Mouse (Mus musculus) liver, embryonic 16.5 days (tissue): ENCODE data around the gene Gm11559. TPM values are rescaled to one million over a fixed set of nuclear protein-coding genes. Genes with fewer than 3 reads are reported as not detected.
"Not testable (repeated sequence)": the region's sequence is repeated elsewhere in the genome, so short reads cannot be mapped to it uniquely, and the experiment has no call there.

ENCODE experiments used
- ATAC-seq: fragments of 200-750 bp; cut with Nextera tagmentation; 2 replicates; pipeline ENCODE4 v1.8.0; 2017; ENCODE audit warnings: low read depth, mild to moderate bottlenecking, moderate number of reproducible peaks, moderate library complexity
- H3K27ac ChIP-seq: fragments of 300-500 bp; sonication (generic); 2 replicates; pipeline ENCODE4 v1.5.1; 2014; ENCODE audit warnings: mild to moderate bottlenecking, low read length
- H3K27me3 ChIP-seq: fragments of 300-500 bp; sonication (generic); 2 replicates; pipeline ENCODE4 v1.6.1; 2014; ENCODE audit warnings: low read depth, low read length, mixed read lengths; ENCODE audit not compliant: control insufficient read depth, insufficient read depth
- H3K36me3 ChIP-seq: fragments of 300-500 bp; sonication (generic); 2 replicates; pipeline ENCODE4 v1.6.1; 2014; ENCODE audit warnings: mild to moderate bottlenecking; ENCODE audit not compliant: control insufficient read depth, insufficient read depth
- H3K4me1 ChIP-seq: fragments of 300-500 bp; sonication (generic); 2 replicates; pipeline ENCODE4 v1.6.1; 2014; ENCODE audit warnings: low read depth, low read length, mixed read lengths; ENCODE audit not compliant: control insufficient read depth
- H3K4me2 ChIP-seq: fragments of 300-500 bp; sonication (generic); 2 replicates; pipeline ENCODE4 v1.6.1; 2014; ENCODE audit warnings: low read depth, low read length, mixed read lengths
- H3K4me3 ChIP-seq: fragments of 300-500 bp; sonication (generic); 2 replicates; pipeline ENCODE4 v1.5.1; 2014; ENCODE audit warnings: low read depth, mild to moderate bottlenecking, low read length
- H3K9ac ChIP-seq: fragments of 300-500 bp; sonication (generic); 2 replicates; pipeline ENCODE4 v1.6.1; 2014; ENCODE audit warnings: low read depth, low read length
- H3K9me3 ChIP-seq: fragments of 300-500 bp; sonication (generic); replicated peaks from 2 replicates; pipeline ENCODE4 v1.6.1; 2016; ENCODE audit warnings: low read length; ENCODE audit not compliant: control insufficient read depth
- WGBS: fragments of 180-500 bp; shearing (Covaris S2); extraction: QIAGEN DNeasy Blood & Tissue Kit; methylation state at CpG from one replicate; pipeline ENCODE4 v1.1.7; 2014; ENCODE audit not compliant: insufficient replicate concordance; 5-methylcytosine and 5-hydroxymethylcytosine counted together
- polyA plus RNA-seq: library from polyadenylated mRNA; unstranded; fragments of >200 nt; fragmentation: Nextera tagmentation; extraction: Ambion mirVana; gene quantifications from 2 replicates; pipeline ENCODE4 v1.2.1, GENCODE M21; 2015

Gm11559 gene
- polyA plus RNA-seq, 1 experiment from 2014 or later = not detected

GRCm38 (mm10) chr11:99873089-99873488 is 8.8 kb downstream of the Gm11559 start, which contains the start of gene Krtap9-1:
Gene Krtap9-1, plus strand, starts transcription at chr11:99873389.
- H3K4me2 ChIP-seq, H3K27me3 ChIP-seq, H3K9me3 ChIP-seq, H3K4me1 ChIP-seq, H3K36me3 ChIP-seq, H3K9ac ChIP-seq, H3K4me3 ChIP-seq, ATAC-seq, H3K27ac ChIP-seq: not testable (repeated sequence)
- whole genome bisulfite sequencing = 49% methylated on average over 1 of the region's 1 CpGs

- not testable (repeated sequence) for H3K4me2 ChIP-seq, H3K4me1 ChIP-seq, ATAC-seq, H3K27ac ChIP-seq, H3K36me3 ChIP-seq, H3K27me3 ChIP-seq, H3K4me3 ChIP-seq, H3K9me3 ChIP-seq, H3K9ac ChIP-seq
- WGBS = 19% methylated on average over 1 of the region's 1 CpGs
These were observed 14.6 kb downstream of the Gm11559 start, which contains the start of gene Gm11567 for GRCm38 (mm10) chr11:99878887-99879286. Gene Gm11567, plus strand, starts transcription at chr11:99879187.

GRCm38 (mm10) chr11:99907620-99908019 is 43.3 kb downstream of the Gm11559 start, which contains the start of gene Krtap31-1:
Gene Krtap31-1, plus strand, starts transcription at chr11:99907920.
- H3K9ac ChIP-seq = no peak within 1 kb of the TSS
- no peak within 1 kb of the TSS for H3K27ac ChIP-seq
- no peak within 1 kb of the TSS for H3K4me3 ChIP-seq
- no peaks in the 10 kb centered on the region for H3K27me3 ChIP-seq
- no peaks in the 10 kb centered on the region for H3K4me1 ChIP-seq
- no peaks in the 10 kb centered on the region for H3K36me3 ChIP-seq
- ATAC-seq = no peak
- 45% methylated on average over 2 of the region's 2 CpGs for WGBS
- no peaks in the 10 kb centered on the region for H3K9me3 ChIP-seq
- H3K4me2 ChIP-seq = no peak within 1 kb of the TSS

- ATAC-seq = no peak
- H3K27ac ChIP-seq = no peak within 1 kb of the TSS
- WGBS = 65% methylated on average over 3 of the region's 3 CpGs
These were observed 50.2 kb downstream of the Gm11559 start, which contains the start of gene Gm11565 for GRCm38 (mm10) chr11:99914451-99914850. Gene Gm11565, plus strand, starts transcription at chr11:99914751.

More at GRCm38 (mm10) chr11:99914451-99914850, 50.2 kb downstream of the Gm11559 start, which contains the start of gene Gm11565:
- Histone ChIP-seq H3K9ac (no peak within 1 kb of the TSS), H3K27me3 (no peaks in the 10 kb centered on the region), H3K4me3 (no peak within 1 kb of the TSS), H3K9me3 (no peaks in the 10 kb centered on the region), H3K36me3 (no peaks in the 10 kb centered on the region), H3K4me1 (no peaks in the 10 kb centered on the region), H3K4me2 (no peak within 1 kb of the TSS)

Other genes starting within 250 kb of the Gm11559 start
- not detected in 2 replicates for gene Krtap2-4, start 249.6 kb upstream of the Gm11559 start, polyA plus RNA-seq
- gene Gm11562, start 244.0 kb upstream of the Gm11559 start, polyA plus RNA-seq = not detected in 2 replicates
- not detected in 2 replicates for gene Krtap4-1, start 236.2 kb upstream of the Gm11559 start, polyA plus RNA-seq
- gene Krtap4-2, start 229.4 kb upstream of the Gm11559 start, polyA plus RNA-seq = not detected in 2 replicates
- not detected in 2 replicates for gene Krtap4-7, start 220.4 kb upstream of the Gm11559 start, polyA plus RNA-seq
- gene Gm11555, start 214.2 kb upstream of the Gm11559 start, polyA plus RNA-seq = not detected in 2 replicates
- not detected in 2 replicates for gene Gm11563, start 205.5 kb upstream of the Gm11559 start, polyA plus RNA-seq
- gene Krtap4-6, start 198.5 kb upstream of the Gm11559 start, polyA plus RNA-seq = not detected in 2 replicates
- gene Gm14190, start 173.7 kb upstream of the Gm11559 start, polyA plus RNA-seq = not detected in 2 replicates
- gene Gm14180, start 130.2 kb upstream of the Gm11559 start, polyA plus RNA-seq = not detected in 2 replicates
- gene Gm11595, start 91.6 kb upstream of the Gm11559 start, polyA plus RNA-seq = not detected in 2 replicates
- gene Krtap4-8, start 83.8 kb upstream of the Gm11559 start, polyA plus RNA-seq = not detected in 2 replicates
- gene Krtap4-9, start 79.3 kb upstream of the Gm11559 start, polyA plus RNA-seq = not detected in 2 replicates
- not detected in 2 replicates for gene Gm11596, start 71.0 kb upstream of the Gm11559 start, polyA plus RNA-seq
- gene Gm11569, start 65.5 kb upstream of the Gm11559 start, polyA plus RNA-seq = not detected in 2 replicates
- not detected in 2 replicates for gene Gm11554, start 60.0 kb upstream of the Gm11559 start, polyA plus RNA-seq
- not detected in 2 replicates for gene Krtap4-13, start 54.6 kb upstream of the Gm11559 start, polyA plus RNA-seq
- not detected in 2 replicates for gene Gm11564, start 48.8 kb upstream of the Gm11559 start, polyA plus RNA-seq
- gene 2300003K06Rik, start 26.4 kb upstream of the Gm11559 start, polyA plus RNA-seq = not detected in 2 replicates
- not detected in 2 replicates for gene Krtap4-16, start 12.9 kb upstream of the Gm11559 start, polyA plus RNA-seq
- gene Gm11568, start 6.6 kb upstream of the Gm11559 start, polyA plus RNA-seq = not detected in 2 replicates
- gene Krtap9-1, start 8.9 kb downstream of the Gm11559 start, polyA plus RNA-seq = not detected in 2 replicates
- gene Gm11567, start 14.7 kb downstream of the Gm11559 start, polyA plus RNA-seq = not detected in 2 replicates
- gene Krtap31-1, start 43.4 kb downstream of the Gm11559 start, polyA plus RNA-seq = not detected in 2 replicates
- gene Gm11565, start 50.3 kb downstream of the Gm11559 start, polyA plus RNA-seq = not detected in 2 replicates
- not detected in 2 replicates for gene Krtap31-2, start 71.8 kb downstream of the Gm11559 start, polyA plus RNA-seq
- gene Krtap9-5, start 84.0 kb downstream of the Gm11559 start, polyA plus RNA-seq = not detected in 2 replicates
- not detected in 2 replicates for gene Krtap29-1, start 114.6 kb downstream of the Gm11559 start, polyA plus RNA-seq
- gene Krtap16-1, start 122.1 kb downstream of the Gm11559 start, polyA plus RNA-seq = not detected in 2 replicates
- not detected in 2 replicates for gene Krtap17-1, start 129.5 kb downstream of the Gm11559 start, polyA plus RNA-seq
- not detected in 2 replicates for gene Krt33a, start 151.7 kb downstream of the Gm11559 start, polyA plus RNA-seq
- not detected in 2 replicates for gene Krt33b, start 165.4 kb downstream of the Gm11559 start, polyA plus RNA-seq
- gene Krt34, start 177.1 kb downstream of the Gm11559 start, polyA plus RNA-seq = not detected in 2 replicates
- not detected in 2 replicates for gene Krt31, start 186.1 kb downstream of the Gm11559 start, polyA plus RNA-seq
- not detected in 2 replicates for gene Krt32, start 223.8 kb downstream of the Gm11559 start, polyA plus RNA-seq
- gene Krt35, start 231.8 kb downstream of the Gm11559 start, polyA plus RNA-seq = not detected in 2 replicates
- not detected in 2 replicates for gene Krt36, start 241.2 kb downstream of the Gm11559 start, polyA plus RNA-seq